Mouse (Mus musculus) common myeloid progenitor, adult 5-6 weeks (primary cell): Measurements from ENCODE around the gene Zfp683. TPM values are rescaled to one million over a fixed set of nuclear protein-coding genes. Genes with fewer than 3 reads are reported as not detected.

Experiments used
- ATAC-seq: replicated peaks from 2 replicates; pipeline ENCODE4 v1.8.0; 2016; ENCODE audit warnings: low read depth, mild to moderate bottlenecking, moderate TSS enrichment, inconsistent platforms; ENCODE audit not compliant: poor library complexity, severe bottlenecking
- total RNA-seq: library from RNA; stranded (forward); fragments of 200-1000, 187-1606 nt; gene quantifications from 2 replicates; pipeline ENCODE4 v1.2.3, GENCODE M21; 2017

The Zfp683 gene
- total RNA-seq, 1 experiment from 2014 or later = not detected

DNA sequence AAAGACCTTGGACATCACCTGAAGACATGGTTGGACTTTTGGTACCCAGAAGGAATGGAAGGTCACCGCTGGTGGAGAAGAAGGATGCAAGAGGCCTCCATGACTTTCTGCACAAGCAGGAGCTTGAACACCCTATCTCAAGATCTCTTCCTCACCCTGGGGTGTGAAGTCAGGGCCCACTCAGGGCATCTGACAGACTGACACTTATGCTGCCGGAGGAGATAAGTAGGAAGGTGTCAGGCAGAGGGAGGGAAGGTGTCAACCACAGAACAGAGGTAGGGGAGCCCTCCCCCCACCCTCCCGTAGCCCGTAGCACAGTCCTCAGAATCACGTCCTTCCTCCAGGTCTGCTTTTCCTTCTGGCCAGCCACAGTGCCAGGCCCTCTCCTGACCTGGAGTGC is 6.0 kb upstream of the Zfp683 start:
- no peak for ATAC-seq

DNA sequence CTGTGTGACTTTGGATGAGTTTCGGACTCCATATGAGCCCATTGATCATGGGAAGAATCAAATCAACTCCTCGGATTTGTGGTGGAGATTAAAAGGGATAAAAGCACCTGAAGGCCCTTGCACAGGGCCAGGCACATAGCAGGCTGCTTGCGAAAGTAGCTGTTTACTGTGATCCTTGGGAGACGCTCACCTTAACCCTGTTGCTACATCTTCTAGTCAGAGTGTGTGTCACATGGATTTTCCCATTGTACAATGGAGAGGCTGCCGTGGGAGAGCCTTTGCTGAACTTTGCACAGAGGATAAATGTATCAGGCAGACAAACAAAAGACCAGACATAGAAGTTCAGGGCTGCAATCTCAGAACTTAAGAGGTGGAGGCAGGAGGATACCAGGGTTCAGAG is 1.7 kb upstream of the Zfp683 start:
- ATAC-seq = no peak

DNA sequence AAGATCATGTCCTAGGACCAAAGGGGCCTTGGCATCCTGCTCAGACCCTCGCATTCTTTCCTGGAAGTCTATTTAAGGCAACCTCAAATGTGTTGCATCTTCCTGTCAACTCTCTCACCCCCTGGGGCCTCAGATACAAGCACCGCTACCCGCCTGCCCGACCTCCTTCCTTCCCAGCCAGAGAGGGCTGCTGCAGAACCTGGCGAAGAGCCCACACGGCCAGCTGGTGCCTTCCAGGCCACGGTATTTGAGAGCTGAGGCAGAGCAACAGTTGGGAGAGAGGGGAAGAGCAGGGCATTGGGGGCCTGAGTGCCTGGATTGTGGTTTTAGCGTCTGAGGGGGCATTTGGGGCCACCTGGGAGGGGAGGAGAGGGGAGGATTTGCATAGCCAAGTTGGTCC is 1.1 kb upstream of the Zfp683 start:
- ATAC-seq = peak; percentile 85

DNA sequence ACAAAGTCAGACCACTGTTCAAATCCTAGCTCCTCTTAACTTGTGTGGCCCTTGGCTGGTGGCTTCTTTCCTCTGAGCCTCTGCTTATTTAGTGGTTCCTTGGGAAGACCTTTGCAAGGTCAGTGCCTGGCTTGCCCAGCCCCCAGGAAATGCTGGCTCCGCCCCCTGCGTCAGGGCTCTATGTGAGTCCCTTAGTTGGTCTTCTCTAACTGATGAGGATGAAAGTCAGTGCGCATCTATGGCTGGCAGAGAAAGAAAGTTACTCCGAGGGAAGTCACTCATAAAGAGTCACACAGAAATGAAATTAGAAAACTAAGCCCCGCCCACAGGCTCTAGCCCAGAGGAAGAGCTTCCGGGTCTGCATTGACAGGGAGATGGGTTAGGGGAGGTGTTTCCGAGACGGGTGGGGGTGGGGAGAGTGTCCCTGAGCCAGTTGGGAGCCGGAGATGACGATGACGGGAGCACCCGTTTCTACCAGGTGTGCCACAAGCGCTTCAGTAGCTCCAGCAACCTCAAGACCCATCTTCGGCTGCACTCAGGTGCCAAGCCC is 4.6 kb downstream of the Zfp683 start:
- peak; percentile 11; the same call in 1 of the 2 replicates for ATAC-seq

DNA sequence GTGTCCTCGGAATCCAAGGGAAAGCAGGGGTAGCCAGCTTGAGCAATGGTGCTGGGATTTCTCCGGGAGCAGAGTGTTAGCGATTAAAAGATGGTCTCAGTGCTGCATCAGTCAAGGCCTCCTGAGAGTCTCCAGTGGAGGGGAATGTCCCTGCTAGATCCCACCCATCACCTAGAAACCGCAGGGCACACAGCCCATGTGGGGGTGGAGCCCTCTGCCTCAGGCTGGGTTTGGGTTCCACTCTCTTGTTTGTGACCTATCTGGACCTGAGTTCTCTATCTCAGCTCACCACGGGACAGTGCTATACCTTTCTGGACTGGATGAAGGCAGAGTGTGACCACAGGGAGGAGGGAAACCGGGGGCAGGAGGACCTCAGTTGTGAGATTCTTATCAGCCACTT is 5.3 kb downstream of the Zfp683 start:
- ATAC-seq = no peak

DNA sequence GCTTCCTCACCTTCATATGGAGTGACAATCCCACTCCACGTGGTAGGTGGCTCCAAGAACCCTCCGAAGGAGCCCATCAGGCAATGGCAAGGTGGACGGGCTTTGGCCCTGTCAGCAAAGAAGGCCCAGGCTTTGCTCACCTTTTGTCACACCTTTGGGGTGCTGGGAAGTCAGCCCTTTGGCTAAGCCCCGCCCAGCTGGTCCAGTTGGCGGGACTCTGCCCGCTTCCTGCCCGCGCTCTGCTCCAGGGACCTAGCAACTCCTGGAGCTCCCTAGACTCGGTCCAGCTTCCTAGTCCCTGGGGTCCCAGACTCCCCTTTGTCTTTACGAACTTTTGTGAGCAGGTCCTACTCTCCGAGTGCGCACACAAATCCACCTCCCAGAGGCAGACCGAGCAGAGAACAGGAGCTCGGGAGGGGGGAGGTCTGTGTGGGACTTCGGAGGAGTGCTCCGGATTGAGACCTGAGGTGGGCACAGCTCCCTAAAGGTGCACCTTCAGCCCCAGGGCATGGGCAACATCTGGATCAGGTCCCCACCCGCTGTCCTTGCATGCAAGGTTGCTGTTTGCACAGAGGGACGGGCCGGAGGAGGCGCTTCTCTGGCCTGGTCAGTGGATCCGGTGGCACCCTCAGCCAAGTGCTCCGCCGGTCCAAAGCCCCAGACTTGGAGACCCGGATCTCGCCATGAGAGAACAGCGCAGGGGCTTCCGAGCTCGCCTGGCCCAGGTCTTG is 6.7 kb downstream of the Zfp683 start, which contains the start of gene Crybg2:
Gene Crybg2, plus strand, starts transcription at position 681 of the 731 bp plus-strand sequence.
- no peak for ATAC-seq

DNA sequence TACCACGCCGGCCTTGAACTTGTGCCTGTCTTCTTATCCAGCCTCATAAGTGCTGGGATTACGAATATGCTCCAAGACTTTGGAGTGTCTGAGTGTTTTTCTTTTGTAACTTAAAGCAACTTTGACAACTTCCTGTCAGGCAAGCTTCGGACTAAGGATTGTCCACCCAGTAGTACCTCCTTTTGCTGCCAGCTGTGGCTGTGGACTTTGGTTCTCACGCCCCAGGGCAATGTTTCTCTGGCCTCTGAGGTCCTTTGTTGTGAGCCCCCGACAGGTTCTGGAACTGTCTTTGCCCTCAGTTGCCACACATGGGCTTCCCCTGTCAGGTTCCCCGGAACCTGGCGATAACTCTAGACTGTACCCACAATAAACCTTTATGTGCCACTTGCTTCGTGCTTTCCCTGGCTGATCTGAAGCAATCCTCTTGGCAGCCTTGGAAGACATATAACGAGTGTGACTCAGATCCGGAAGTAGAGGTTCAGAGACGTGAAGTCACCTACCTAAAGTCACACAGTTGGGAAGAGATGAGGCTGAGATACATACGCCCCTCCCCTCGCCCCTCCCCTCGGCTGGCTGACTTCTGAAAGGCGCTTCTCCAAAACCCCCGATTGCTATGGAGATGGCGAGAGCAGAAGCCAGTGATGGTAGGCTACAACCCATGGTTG is 7.7 kb downstream of the Zfp683 start:
- no peak for ATAC-seq

DNA sequence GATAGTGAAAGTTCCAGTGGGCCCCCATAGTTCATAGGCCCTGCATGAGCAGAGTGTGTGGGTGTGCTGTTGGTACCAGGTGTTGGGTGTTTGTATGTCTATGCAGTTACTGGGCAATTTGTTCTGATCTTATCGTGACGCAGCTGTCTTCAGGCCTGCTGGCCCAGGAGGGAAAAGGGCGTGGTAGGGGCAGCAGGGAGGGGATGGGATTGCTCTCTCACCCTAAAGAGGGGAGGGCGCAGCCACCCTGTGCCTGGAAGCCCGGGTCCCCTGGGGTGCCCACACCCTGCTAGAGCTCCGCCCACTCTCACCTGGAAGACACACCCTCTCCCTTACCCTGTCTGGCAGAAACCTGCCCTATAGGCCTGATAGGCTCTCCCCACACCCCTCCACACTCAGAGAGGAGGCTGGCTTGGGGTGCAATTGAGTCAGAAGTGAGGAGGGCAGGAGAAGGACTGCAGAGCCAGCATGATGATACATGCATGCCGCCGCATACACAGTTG is 8.4 kb downstream of the Zfp683 start:
- ATAC-seq = no peak

DNA sequence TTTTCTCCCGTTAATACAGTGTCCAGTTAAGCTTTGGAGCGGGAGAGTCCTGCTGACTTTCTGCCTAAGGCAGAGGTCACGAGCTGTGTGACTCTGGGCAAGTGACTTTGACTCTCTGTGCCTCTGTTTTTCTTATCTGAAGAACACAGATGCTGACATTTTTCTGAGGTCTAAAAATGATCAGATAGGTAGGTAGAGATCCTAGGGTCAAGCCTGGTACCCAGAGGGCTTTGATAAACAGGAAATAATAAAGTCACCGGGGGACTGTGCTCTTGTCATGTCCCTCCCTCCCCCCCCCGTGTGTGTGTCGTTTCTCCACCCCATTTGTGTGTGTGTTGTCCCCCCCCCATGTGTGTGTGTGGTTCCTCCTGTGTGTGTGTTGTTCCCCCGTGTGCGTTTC is 8.9 kb downstream of the Zfp683 start:
- no peak for ATAC-seq

DNA sequence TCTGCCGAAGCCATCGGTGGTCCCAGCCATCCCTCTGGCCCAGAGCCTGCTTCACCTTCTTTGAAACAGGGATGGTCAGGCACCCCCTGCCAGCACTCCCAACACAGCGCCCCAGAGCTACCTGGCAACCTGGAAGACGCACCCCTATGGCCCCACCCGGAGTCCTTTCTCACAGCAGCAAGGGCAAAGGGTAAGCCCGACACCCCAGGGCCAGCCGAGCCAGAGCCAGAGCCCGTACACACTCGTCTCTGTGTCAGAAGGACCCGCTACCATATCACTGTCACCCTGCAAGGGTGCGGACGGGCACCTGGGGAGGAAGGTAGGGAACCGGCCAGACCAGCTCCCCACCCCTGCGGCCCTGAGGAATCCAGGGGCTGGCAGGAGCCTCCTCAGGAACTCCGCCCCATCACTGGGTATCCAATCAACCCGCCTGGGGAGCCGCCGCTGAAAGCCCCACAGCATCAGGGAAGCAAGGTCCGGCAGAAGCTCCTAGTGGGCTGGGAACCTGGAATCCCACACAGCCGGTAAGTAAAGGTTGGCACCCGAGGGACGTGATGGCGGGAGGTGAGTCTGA is 11.9 kb downstream of the Zfp683 start:
- ATAC-seq = no peak

DNA sequence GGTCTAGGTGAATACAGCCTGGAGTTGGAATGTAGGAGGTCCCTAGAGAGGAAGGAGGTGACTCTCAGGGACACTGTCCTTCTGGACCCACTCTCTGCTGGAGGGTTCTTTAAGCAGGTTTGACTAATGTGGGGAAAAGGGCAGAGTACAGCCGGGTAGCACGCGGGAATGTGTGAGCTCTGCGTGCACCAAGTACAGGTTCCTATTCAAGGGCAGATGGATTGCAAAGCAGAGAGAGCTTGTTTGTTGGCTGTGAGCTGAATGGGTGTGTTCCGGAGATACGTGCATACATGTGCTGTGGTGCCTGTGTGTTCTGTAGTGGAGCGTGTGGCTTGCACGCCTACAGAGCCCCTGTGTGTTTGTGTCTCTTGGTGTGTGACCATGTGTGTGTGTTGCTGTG is 13.7 kb downstream of the Zfp683 start:
- ATAC-seq = no peak

DNA sequence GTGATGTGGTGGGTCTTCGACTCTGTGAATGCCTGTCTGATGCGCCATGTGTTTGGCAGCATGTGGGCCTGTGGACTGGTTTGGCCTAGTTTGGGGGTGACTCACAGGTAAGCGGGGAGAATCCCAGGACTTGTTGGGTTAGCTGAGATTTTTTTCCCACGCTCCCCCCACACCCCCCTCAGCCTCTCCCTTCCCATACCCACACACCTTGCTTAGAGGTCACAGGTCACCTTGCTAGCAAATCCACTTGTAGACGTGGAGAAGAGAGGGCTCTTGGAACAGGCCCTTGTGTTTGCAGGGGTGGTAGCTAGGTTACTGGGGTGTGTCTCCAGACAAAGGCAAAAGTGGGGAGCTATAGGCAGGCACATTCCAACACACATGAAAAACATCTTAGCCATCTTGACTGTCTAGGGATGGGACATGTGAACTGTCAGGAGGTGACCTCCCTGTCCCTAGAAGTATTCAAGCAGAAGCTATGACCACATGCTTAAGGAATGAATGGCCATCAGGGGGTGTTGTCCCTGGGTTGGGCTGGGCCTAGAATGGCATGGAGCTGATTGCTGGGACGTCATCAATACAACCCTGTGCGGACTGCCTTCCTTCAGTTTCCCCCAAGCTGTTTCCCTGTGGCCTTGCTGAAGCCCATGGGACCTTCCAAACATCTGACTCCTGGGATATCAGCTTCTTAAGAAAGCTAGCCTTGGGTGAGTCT is 14.4 kb downstream of the Zfp683 start:
- no peak for ATAC-seq

DNA sequence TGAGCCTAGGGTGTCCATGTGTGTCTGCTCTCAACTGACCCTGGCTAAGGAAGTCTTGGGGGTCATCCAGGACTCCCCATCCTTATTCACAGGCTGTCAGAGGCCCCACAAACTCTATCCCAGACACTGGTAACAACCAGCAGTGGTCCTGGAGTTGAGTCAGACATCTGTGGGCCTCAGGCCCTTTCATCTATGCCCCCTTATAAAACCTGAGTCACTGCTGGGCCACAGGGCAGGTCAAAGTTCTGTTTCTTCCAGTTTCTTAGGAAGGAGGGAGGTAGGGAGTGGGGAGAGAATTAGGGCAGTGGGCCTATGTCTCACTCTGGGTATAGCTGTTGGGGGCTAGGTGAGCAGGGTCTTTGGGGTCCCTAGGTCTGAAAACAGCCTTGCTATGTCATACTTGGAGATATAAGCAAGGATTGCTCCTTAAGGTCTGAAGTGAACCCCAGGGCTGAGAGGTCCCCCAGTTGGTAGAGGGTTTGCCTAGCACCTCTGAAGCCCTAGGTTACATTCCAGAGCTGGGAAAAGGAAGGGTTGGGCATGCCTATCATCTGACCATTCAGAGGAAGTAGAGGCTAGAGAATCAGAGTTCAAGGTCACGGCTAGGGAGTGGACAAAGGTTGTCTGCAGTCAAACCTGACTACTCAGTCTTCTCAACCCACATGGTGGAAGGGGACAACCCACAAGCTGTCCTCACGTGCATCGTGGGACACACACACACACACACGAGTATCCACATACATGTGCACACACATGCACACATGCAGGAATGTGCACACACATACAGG is 15.3 kb downstream of the Zfp683 start:
- ATAC-seq = no peak

DNA sequence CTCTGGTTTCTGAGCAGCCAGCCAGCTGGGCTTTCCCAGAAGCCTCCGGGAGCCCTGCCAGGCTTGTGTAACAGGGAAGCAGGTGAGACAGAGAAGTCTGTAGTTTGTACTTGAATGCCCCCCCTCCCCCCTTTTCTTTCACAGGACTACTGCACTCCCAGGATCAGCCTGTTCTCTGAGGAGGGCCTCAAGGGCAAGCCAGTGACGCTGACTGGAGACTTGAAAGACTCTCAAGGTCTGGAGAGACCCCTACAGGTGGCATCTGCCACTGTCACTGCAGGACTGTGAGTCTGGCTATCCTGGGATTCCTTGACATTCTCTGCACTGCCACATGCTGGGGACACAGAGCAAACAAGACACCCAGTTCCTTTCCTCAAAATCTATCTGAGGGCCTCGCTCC is 25.1 kb downstream of the Zfp683 start:
- ATAC-seq = peak; percentile 61

DNA sequence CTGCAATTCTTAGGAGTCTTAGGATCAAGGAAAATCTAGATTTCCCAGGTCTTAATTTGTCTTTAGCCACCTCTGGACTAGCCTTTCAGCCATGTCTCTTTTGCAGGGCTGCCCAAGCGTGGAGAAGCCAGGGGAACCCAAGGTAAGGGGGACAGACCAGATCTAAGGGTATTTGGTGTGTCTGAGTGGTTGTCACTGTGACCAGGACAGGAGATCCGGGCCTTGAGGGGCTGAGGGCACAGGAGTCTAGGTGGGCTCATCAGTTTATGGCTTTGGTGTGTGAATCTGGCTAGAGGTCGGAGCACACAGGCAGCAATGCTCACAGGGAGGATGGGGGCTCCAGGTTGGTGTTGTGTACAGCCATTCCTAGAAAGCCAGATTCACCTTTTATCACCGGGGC is 27.0 kb downstream of the Zfp683 start:
- no peak for ATAC-seq

DNA sequence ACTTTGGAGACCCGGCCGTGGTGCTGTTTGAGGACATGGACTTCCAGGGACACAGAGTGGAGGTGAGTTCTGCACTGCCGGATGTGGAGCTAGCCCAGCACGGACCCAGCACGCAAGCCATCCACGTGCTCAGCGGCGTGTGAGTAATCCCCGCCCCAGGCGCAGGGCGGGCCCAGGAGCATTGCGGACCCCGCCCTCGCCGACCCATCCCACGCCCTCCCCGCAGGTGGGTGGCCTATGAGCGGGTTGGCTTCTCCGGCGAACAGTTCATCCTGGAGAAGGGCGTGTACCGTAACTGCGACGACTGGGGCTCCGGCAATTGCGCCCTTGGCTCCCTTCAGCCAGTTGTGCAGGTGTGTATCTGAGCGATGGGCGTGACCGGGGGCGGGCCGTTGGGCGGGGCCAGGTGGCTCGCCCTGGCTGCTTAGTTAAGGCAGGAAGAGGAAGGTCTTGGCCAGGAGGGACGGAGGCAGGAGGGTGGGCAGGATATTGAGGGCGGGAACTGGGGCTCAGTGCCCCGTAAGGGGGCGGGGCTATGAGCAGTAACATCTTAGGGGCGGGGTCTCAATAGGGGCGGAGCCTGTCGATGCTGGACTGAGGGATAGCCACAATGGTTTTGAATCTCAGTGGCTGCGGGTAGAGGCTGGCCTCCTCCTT is 28.2 kb downstream of the Zfp683 start:
- peak; percentile 88 for ATAC-seq

DNA sequence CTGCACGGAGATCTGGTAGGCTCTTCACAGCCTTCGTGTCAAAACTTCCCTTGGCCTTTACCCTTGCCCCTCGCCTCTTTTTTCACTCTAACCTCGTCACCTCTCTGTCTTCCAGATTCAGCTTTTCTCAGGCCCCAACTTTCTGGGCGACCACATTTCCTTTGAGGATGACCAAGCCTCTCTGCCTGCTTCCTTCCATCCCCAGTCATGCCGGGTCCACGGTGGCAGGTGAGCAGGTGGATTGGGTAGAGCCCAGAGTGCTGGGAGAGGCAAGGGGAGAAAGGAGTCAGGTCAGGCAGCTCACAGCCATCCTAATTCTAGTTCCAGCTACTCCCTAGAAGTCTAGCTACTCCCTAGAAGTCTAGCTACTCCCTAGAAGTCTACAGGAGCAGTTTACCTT is 28.8 kb downstream of the Zfp683 start:
- ATAC-seq = no peak

DNA sequence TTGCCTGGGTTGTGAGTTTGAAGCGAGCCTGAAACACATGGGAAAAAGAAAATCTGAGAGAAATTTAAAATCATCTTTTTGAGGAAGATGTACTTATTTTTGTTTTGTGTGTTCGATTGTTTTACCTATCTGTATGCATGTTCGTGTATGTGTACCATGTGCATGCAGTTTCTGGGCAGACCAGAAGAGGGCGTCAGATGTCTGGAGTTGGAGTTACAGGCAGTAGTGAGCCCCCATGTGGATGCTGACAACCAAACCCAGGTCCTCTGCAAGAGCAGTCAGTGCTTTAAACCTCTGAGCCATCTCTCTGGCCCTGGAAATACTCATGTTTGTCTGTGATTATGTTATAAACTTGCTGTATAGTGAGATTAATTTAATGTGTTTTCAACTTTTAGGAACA is 31.4 kb downstream of the Zfp683 start:
- ATAC-seq = no peak

DNA sequence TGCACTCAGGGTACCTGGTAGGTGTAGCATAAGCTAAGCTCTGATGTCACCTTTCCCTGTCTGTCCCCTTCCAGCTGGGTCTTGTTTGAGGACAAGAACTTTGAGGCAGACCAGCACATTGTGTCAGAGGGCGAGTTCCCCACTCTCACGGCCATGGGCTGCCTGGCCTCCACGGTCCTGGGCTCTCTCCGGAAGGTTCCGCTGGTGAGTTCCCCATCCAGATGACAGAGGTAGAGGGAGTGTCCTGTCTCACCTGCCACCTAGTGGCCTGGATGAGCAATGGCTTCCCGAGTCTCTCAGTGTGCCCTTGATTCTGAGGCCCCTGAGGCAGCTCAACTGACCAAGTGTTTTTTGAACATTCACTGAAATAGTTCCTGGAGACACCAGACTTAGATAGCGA is 33.8 kb downstream of the Zfp683 start:
- ATAC-seq = peak; percentile 96
